Mouse (Mus musculus): ENCODE data around the gene Insm2. TPM values are rescaled to one million over a fixed set of nuclear protein-coding genes. Genes with fewer than 3 reads are reported as not detected.
A peak's percentile ranks its signal among the peaks of the same experiment; 100 is the strongest.
"Not testable (repeated sequence)": the region's sequence is repeated elsewhere in the genome, so short reads cannot be mapped to it uniquely, and the experiment has no call there.

Gene Insm2
- polyA plus RNA-seq (2014; fragmentation: Nextera tagmentation; extraction: Ambion mirVana): 1.6 and 1.7 TPM in 2 replicates

- DNase-seq (ENCODE audit: low spot score) (peak; percentile 68), ATAC-seq (replicated peaks; ENCODE audit: low FRiP score) (peak; percentile 84)
- 0% methylated on average over 70 of the region's 77 CpGs for whole genome bisulfite sequencing
- Histone ChIP-seq H3K4me1 (replicated peaks; ENCODE audit: control insufficient read depth, insufficient read depth, low read length) (peaks cover 17% of the 10 kb centered on the region; the same call in 1 of the 2 replicates), H3K9ac (ENCODE audit: low read length) (0 out of 2 replicates have a peak within 1 kb of the TSS, but pooled peaks have one; percentile 8), H3K27me3 (ENCODE audit: control insufficient read depth, insufficient read depth, low read length) (peaks cover 46% of the 10 kb centered on the region), H3K27ac (ENCODE audit: low read depth, low read length) (no peak within 1 kb of the TSS), H3K4me2 (ENCODE audit: low read depth, low read length, severe bottlenecking) (peak within 1 kb of the TSS; percentile 89), H3K9me3 (ENCODE audit: control insufficient read depth, low read length) (no peaks in the 10 kb centered on the region), H3K36me3 (ENCODE audit: control insufficient read depth, insufficient read depth, low read length) (no peaks in the 10 kb centered on the region), H3K4me3 (ENCODE audit: low read depth, low read length) (peak within 1 kb of the TSS; percentile 45)
These were observed at the start of gene Insm2 for GRCm38 (mm10) chr12:55598887-55599561. TSS of gene Insm2 (plus strand) at chr12:55599427.

GRCm38 (mm10) chr12:55554901-55555300 is 44.3 kb upstream of the Insm2 start:
- H3K4me1 ChIP-seq (replicated peaks; ENCODE audit: control insufficient read depth, insufficient read depth, low read length); H3K27ac ChIP-seq (ENCODE audit: low read depth, low read length); H3K27me3 ChIP-seq (ENCODE audit: control insufficient read depth, insufficient read depth, low read length); H3K36me3 ChIP-seq (ENCODE audit: control insufficient read depth, insufficient read depth, low read length); H3K4me3 ChIP-seq (ENCODE audit: low read depth, low read length); ATAC-seq (replicated peaks; ENCODE audit: low FRiP score); H3K4me2 ChIP-seq (ENCODE audit: low read depth, low read length, severe bottlenecking); H3K9ac ChIP-seq (ENCODE audit: low read length); H3K9me3 ChIP-seq (ENCODE audit: control insufficient read depth, low read length); DNase-seq (ENCODE audit: low spot score): not testable (repeated sequence)
- 90% methylated on average over 6 of the region's 6 CpGs for WGBS

- DNase-seq (ENCODE audit: low spot score) (no peak), ATAC-seq (replicated peaks; ENCODE audit: low FRiP score) (no peak)
- H3K4me1 ChIP-seq (replicated peaks; ENCODE audit: control insufficient read depth, insufficient read depth, low read length): peaks cover 2% of the 10 kb centered on the region; the same call in 1 of the 2 replicates
- no peaks in the 10 kb centered on the region for H3K36me3 ChIP-seq (ENCODE audit: control insufficient read depth, insufficient read depth, low read length)
- H3K4me3 ChIP-seq (ENCODE audit: low read depth, low read length): no peak overlapping the region
- no peak overlapping the region for H3K27ac ChIP-seq (ENCODE audit: low read depth, low read length)
- H3K9me3 ChIP-seq (ENCODE audit: control insufficient read depth, low read length): no peaks in the 10 kb centered on the region
- no peaks in the 10 kb centered on the region for H3K27me3 ChIP-seq (ENCODE audit: control insufficient read depth, insufficient read depth, low read length)
- H3K9ac ChIP-seq (ENCODE audit: low read length): no peak overlapping the region
- 76% methylated on average over 6 of the region's 6 CpGs for WGBS
- no peak overlapping the region for H3K4me2 ChIP-seq (ENCODE audit: low read depth, low read length, severe bottlenecking)
These were observed 41.4 kb upstream of the Insm2 start for GRCm38 (mm10) chr12:55557866-55558265.

GRCm38 (mm10) chr12:55559184-55559855 is 39.9 kb upstream of the Insm2 start:
- 81% methylated on average over 12 of the region's 12 CpGs for WGBS
- ATAC-seq (replicated peaks; ENCODE audit: low FRiP score): no peak

GRCm38 (mm10) chr12:55560025-55560690 is 39.1 kb upstream of the Insm2 start:
- H3K4me2 ChIP-seq (ENCODE audit: low read depth, low read length, severe bottlenecking): peak overlapping the region; percentile 40; the same call in 1 of the 2 replicates
- no peaks in the 10 kb centered on the region for H3K27me3 ChIP-seq (ENCODE audit: control insufficient read depth, insufficient read depth, low read length)
- H3K4me3 ChIP-seq (ENCODE audit: low read depth, low read length): peak overlapping the region; percentile 18; the same call in 1 of the 2 replicates
- H3K9ac ChIP-seq (ENCODE audit: low read length): peak overlapping the region; percentile 37
- H3K9me3 ChIP-seq (ENCODE audit: control insufficient read depth, low read length): no peaks in the 10 kb centered on the region
- 10% methylated on average over 19 of the region's 19 CpGs for whole genome bisulfite sequencing
- peaks cover 2% of the 10 kb centered on the region; the same call in 1 of the 2 replicates for H3K4me1 ChIP-seq (replicated peaks; ENCODE audit: control insufficient read depth, insufficient read depth, low read length)
- H3K36me3 ChIP-seq (ENCODE audit: control insufficient read depth, insufficient read depth, low read length): no peaks in the 10 kb centered on the region
- H3K27ac ChIP-seq (ENCODE audit: low read depth, low read length): no peak overlapping the region
- ATAC-seq (replicated peaks; ENCODE audit: low FRiP score): no peak
- DNase-seq (ENCODE audit: low spot score): no peak

More at GRCm38 (mm10) chr12:55559184-55559855, 39.9 kb upstream of the Insm2 start:
- Histone ChIP-seq H3K9me3 (ENCODE audit: control insufficient read depth, low read length) (no peaks in the 10 kb centered on the region), H3K36me3 (ENCODE audit: control insufficient read depth, insufficient read depth, low read length) (no peaks in the 10 kb centered on the region), H3K27ac (ENCODE audit: low read depth, low read length) (no peak overlapping the region), H3K4me2 (ENCODE audit: low read depth, low read length, severe bottlenecking) (no peak overlapping the region), H3K4me1 (replicated peaks; ENCODE audit: control insufficient read depth, insufficient read depth, low read length) (peaks cover 2% of the 10 kb centered on the region; the same call in 1 of the 2 replicates), H3K27me3 (ENCODE audit: control insufficient read depth, insufficient read depth, low read length) (no peaks in the 10 kb centered on the region), H3K4me3 (ENCODE audit: low read depth, low read length) (no peak overlapping the region), H3K9ac (ENCODE audit: low read length) (no peak overlapping the region)
- no peak for DNase-seq (ENCODE audit: low spot score)

GRCm38 (mm10) chr12:55563742-55564141 is 35.5 kb upstream of the Insm2 start:
- WGBS: 95% methylated on average over 3 of the region's 3 CpGs
- H3K4me2 ChIP-seq (ENCODE audit: low read depth, low read length, severe bottlenecking): no peak overlapping the region
- H3K27me3 ChIP-seq (ENCODE audit: control insufficient read depth, insufficient read depth, low read length): no peaks in the 10 kb centered on the region
- no peak overlapping the region for H3K4me3 ChIP-seq (ENCODE audit: low read depth, low read length)
- DNase-seq (ENCODE audit: low spot score) (no peak), ATAC-seq (replicated peaks; ENCODE audit: low FRiP score) (no peak)
- H3K9me3 ChIP-seq (ENCODE audit: control insufficient read depth, low read length): no peaks in the 10 kb centered on the region
- H3K9ac ChIP-seq (ENCODE audit: low read length): no peak overlapping the region
- H3K4me1 ChIP-seq (replicated peaks; ENCODE audit: control insufficient read depth, insufficient read depth, low read length): peaks cover 2% of the 10 kb centered on the region; the same call in 1 of the 2 replicates
- no peak overlapping the region for H3K27ac ChIP-seq (ENCODE audit: low read depth, low read length)
- H3K36me3 ChIP-seq (ENCODE audit: control insufficient read depth, insufficient read depth, low read length): no peaks in the 10 kb centered on the region

GRCm38 (mm10) chr12:55564187-55564963 is 34.9 kb upstream of the Insm2 start:
- Histone ChIP-seq H3K4me3 (ENCODE audit: low read depth, low read length) (no peak overlapping the region), H3K27me3 (ENCODE audit: control insufficient read depth, insufficient read depth, low read length) (no peaks in the 10 kb centered on the region), H3K4me2 (ENCODE audit: low read depth, low read length, severe bottlenecking) (no peak overlapping the region), H3K27ac (ENCODE audit: low read depth, low read length) (no peak overlapping the region), H3K9ac (ENCODE audit: low read length) (no peak overlapping the region), H3K4me1 (replicated peaks; ENCODE audit: control insufficient read depth, insufficient read depth, low read length) (peaks cover 2% of the 10 kb centered on the region; the same call in 1 of the 2 replicates), H3K36me3 (ENCODE audit: control insufficient read depth, insufficient read depth, low read length) (no peaks in the 10 kb centered on the region), H3K9me3 (ENCODE audit: control insufficient read depth, low read length) (no peaks in the 10 kb centered on the region)
- DNase-seq (ENCODE audit: low spot score) (no peak), ATAC-seq (replicated peaks; ENCODE audit: low FRiP score) (no peak)
- WGBS: 87% methylated on average over 9 of the region's 9 CpGs

- ATAC-seq (replicated peaks; ENCODE audit: low FRiP score): no peak
- no peak for DNase-seq (ENCODE audit: low spot score)
- Histone ChIP-seq H3K4me2 (ENCODE audit: low read depth, low read length, severe bottlenecking) (no peak within 1 kb of the TSS), H3K27ac (ENCODE audit: low read depth, low read length) (no peak within 1 kb of the TSS), H3K36me3 (ENCODE audit: control insufficient read depth, insufficient read depth, low read length) (no peaks in the 10 kb centered on the region), H3K4me1 (replicated peaks; ENCODE audit: control insufficient read depth, insufficient read depth, low read length) (peaks cover 2% of the 10 kb centered on the region; the same call in 1 of the 2 replicates), H3K4me3 (ENCODE audit: low read depth, low read length) (no peak within 1 kb of the TSS), H3K9ac (ENCODE audit: low read length) (no peak within 1 kb of the TSS), H3K9me3 (ENCODE audit: control insufficient read depth, low read length) (no peaks in the 10 kb centered on the region), H3K27me3 (ENCODE audit: control insufficient read depth, insufficient read depth, low read length) (no peaks in the 10 kb centered on the region)
- WGBS: 96% methylated on average over 19 of the region's 19 CpGs
These were observed 34.0 kb upstream of the Insm2 start, which contains the start of gene Aldoart2 for GRCm38 (mm10) chr12:55565206-55565605. TSS of gene Aldoart2 (plus strand) at chr12:55565239.
